Mouse (Mus musculus): ENCODE data around the gene Gdpd4. TPM values are rescaled to one million over a fixed set of nuclear protein-coding genes. Genes with fewer than 3 reads are reported as not detected.
A peak's percentile ranks its signal among the peaks of the same experiment; 100 is the strongest.

The Gdpd4 gene
- not detected for polyA plus RNA-seq (2012; fragmentation: generic; extraction: Trizol)

- Histone ChIP-seq H3ac (ENCODE audit: control insufficient read depth, insufficient read length) (no peak within 1 kb of the TSS), H3K4me3 (no peak within 1 kb of the TSS), H3K36me3 (ENCODE audit: control insufficient read depth, insufficient read depth) (no peaks in the 10 kb centered on the region), H3K4me2 (ENCODE audit: low read depth) (no peak within 1 kb of the TSS), H3K79me2 (ENCODE audit: control insufficient read depth, insufficient read depth) (no peaks in the 10 kb centered on the region), H3K27me3 (ENCODE audit: control insufficient read depth, insufficient read depth, insufficient read length) (no peaks in the 10 kb centered on the region)
- no peak for TF ChIP-seq MYOD1 (IDR thresholded peaks at IDR 0.05; ENCODE audit: control insufficient read depth in 1 of 3, insufficient read length in 2 of 3, low read depth in 2 of 3)
- no peak for TF ChIP-seq CEBPB (IDR thresholded peaks at IDR 0.05; ENCODE audit: insufficient read depth, poor library complexity, severe bottlenecking)
- TF ChIP-seq POLR2A (IDR thresholded peaks at IDR 0.05; ENCODE audit: insufficient read length, low read depth), result no peak
- TF ChIP-seq SRF (IDR thresholded peaks at IDR 0.05; ENCODE audit: control insufficient read depth, insufficient read length, low read depth), result no peak
- TF ChIP-seq E2F4 (IDR thresholded peaks at IDR 0.05; ENCODE audit: insufficient read depth), result no peak
- no peak for TF ChIP-seq MAX (IDR thresholded peaks at IDR 0.05; ENCODE audit: low read depth)
Measured at GRCm38 (mm10) chr7:97919742-97920141, at the start of gene Gdpd4. Gdpd4 (plus strand) TSS chr7:97919955.

- Histone ChIP-seq H3K4me2 (ENCODE audit: low read depth) (no peak overlapping the region), H3ac (ENCODE audit: control insufficient read depth, insufficient read length) (no peak overlapping the region), H3K27me3 (ENCODE audit: control insufficient read depth, insufficient read depth, insufficient read length) (no peaks in the 10 kb centered on the region), H3K79me2 (ENCODE audit: control insufficient read depth, insufficient read depth) (no peaks in the 10 kb centered on the region), H3K36me3 (ENCODE audit: control insufficient read depth, insufficient read depth) (peaks cover 12% of the 10 kb centered on the region), H3K4me3 (no peak overlapping the region)
- TF ChIP-seq TCF3 (IDR thresholded peaks at IDR 0.05; ENCODE audit: insufficient read length, low read depth) (no peak), POLR2AphosphoS2 (IDR thresholded peaks at IDR 0.05; ENCODE audit: insufficient read length, low read depth) (no peak), POLR2A (IDR thresholded peaks at IDR 0.05; ENCODE audit: insufficient read length, low read depth) (no peak)
Measured at GRCm38 (mm10) chr7:97872396-97872795, 47.4 kb upstream of the Gdpd4 start.

- no peak for TF ChIP-seq MAX (IDR thresholded peaks at IDR 0.05; ENCODE audit: low read depth)
- no peak for TF ChIP-seq POLR2AphosphoS2 (IDR thresholded peaks at IDR 0.05; ENCODE audit: insufficient read length, low read depth)
- TF ChIP-seq MYOD1 (IDR thresholded peaks at IDR 0.05; ENCODE audit: control insufficient read depth in 1 of 3, insufficient read length in 2 of 3, low read depth in 2 of 3), result no peak
- TF ChIP-seq SRF (IDR thresholded peaks at IDR 0.05; ENCODE audit: control insufficient read depth, insufficient read length, low read depth), result no peak
- TF ChIP-seq REST (IDR thresholded peaks at IDR 0.05; ENCODE audit: insufficient read depth, insufficient read length), result no peak
- no peak for TF ChIP-seq TCF12 (IDR thresholded peaks at IDR 0.05; ENCODE audit: insufficient read depth, poor library complexity, severe bottlenecking)
- no peak for TF ChIP-seq MYOG (IDR thresholded peaks at IDR 0.05; ENCODE audit: control insufficient read depth in 1 of 3, insufficient read depth in 1 of 3, insufficient read length in 2 of 3, low read depth in 2 of 3)
- TF ChIP-seq POLR2A (IDR thresholded peaks at IDR 0.05; ENCODE audit: insufficient read length, low read depth), result no peak
- TF ChIP-seq E2F4 (IDR thresholded peaks at IDR 0.05; ENCODE audit: insufficient read depth), result no peak
- TF ChIP-seq CEBPB (IDR thresholded peaks at IDR 0.05; ENCODE audit: insufficient read depth, poor library complexity, severe bottlenecking), result no peak
- H3K79me2 ChIP-seq (ENCODE audit: control insufficient read depth, insufficient read depth), result no peaks in the 10 kb centered on the region
Measured at GRCm38 (mm10) chr7:97873317-97873716, 46.4 kb upstream of the Gdpd4 start.

GRCm38 (mm10) chr7:97877846-97878538 lies 41.8 kb upstream of the Gdpd4 start:
- TF ChIP-seq TCF12 (IDR thresholded peaks at IDR 0.05; ENCODE audit: insufficient read depth, poor library complexity, severe bottlenecking), result no peak
- TF ChIP-seq USF1 (IDR thresholded peaks at IDR 0.05; ENCODE audit: low read depth), result no peak
- no peak for TF ChIP-seq REST (IDR thresholded peaks at IDR 0.05; ENCODE audit: insufficient read depth, insufficient read length)
- TF ChIP-seq MYOD1 (IDR thresholded peaks at IDR 0.05; ENCODE audit: control insufficient read depth in 1 of 3, insufficient read length in 2 of 3, low read depth in 2 of 3), result no peak
- no peak for TF ChIP-seq POLR2AphosphoS2 (IDR thresholded peaks at IDR 0.05; ENCODE audit: insufficient read length, low read depth)
- no peak for TF ChIP-seq E2F4 (IDR thresholded peaks at IDR 0.05; ENCODE audit: insufficient read depth)
- no peak for TF ChIP-seq SRF (IDR thresholded peaks at IDR 0.05; ENCODE audit: control insufficient read depth, insufficient read length, low read depth)
- no peak for TF ChIP-seq POLR2A (IDR thresholded peaks at IDR 0.05; ENCODE audit: insufficient read length, low read depth)
- TF ChIP-seq MYOG (IDR thresholded peaks at IDR 0.05; ENCODE audit: control insufficient read depth in 1 of 3, insufficient read depth in 1 of 3, insufficient read length in 2 of 3, low read depth in 2 of 3), result no peak
- no peak for TF ChIP-seq TCF3 (IDR thresholded peaks at IDR 0.05; ENCODE audit: insufficient read length, low read depth)
- TF ChIP-seq CEBPB (IDR thresholded peaks at IDR 0.05; ENCODE audit: insufficient read depth, poor library complexity, severe bottlenecking), result no peak
- TF ChIP-seq MAX (IDR thresholded peaks at IDR 0.05; ENCODE audit: low read depth), result no peak
- Histone ChIP-seq H3K4me3 (no peak overlapping the region), H3K36me3 (ENCODE audit: control insufficient read depth, insufficient read depth) (no peaks in the 10 kb centered on the region), H3K27me3 (ENCODE audit: control insufficient read depth, insufficient read depth, insufficient read length) (no peaks in the 10 kb centered on the region), H3ac (ENCODE audit: control insufficient read depth, insufficient read length) (no peak overlapping the region), H3K4me2 (ENCODE audit: low read depth) (no peak overlapping the region), H3K79me2 (ENCODE audit: control insufficient read depth, insufficient read depth) (no peaks in the 10 kb centered on the region)

More at GRCm38 (mm10) chr7:97873317-97873716, 46.4 kb upstream of the Gdpd4 start:
- Histone ChIP-seq H3K4me2 (ENCODE audit: low read depth) (no peak overlapping the region), H3K36me3 (ENCODE audit: control insufficient read depth, insufficient read depth) (peaks cover 12% of the 10 kb centered on the region), H3K4me3 (no peak overlapping the region), H3K27me3 (ENCODE audit: control insufficient read depth, insufficient read depth, insufficient read length) (no peaks in the 10 kb centered on the region), H3ac (ENCODE audit: control insufficient read depth, insufficient read length) (no peak overlapping the region)

- Histone ChIP-seq H3K79me2 (ENCODE audit: control insufficient read depth, insufficient read depth) (no peaks in the 10 kb centered on the region), H3K4me2 (ENCODE audit: low read depth) (no peak overlapping the region), H3K36me3 (ENCODE audit: control insufficient read depth, insufficient read depth) (peaks cover 12% of the 10 kb centered on the region), H3K27me3 (ENCODE audit: control insufficient read depth, insufficient read depth, insufficient read length) (no peaks in the 10 kb centered on the region), H3K4me3 (no peak overlapping the region), H3ac (ENCODE audit: control insufficient read depth, insufficient read length) (no peak overlapping the region)
- TF ChIP-seq MAX (IDR thresholded peaks at IDR 0.05; ENCODE audit: low read depth) (no peak), MYOG (IDR thresholded peaks at IDR 0.05; ENCODE audit: control insufficient read depth in 1 of 3, insufficient read depth in 1 of 3, insufficient read length in 2 of 3, low read depth in 2 of 3) (peak in 1 of 3 experiments; percentile 43), POLR2A (IDR thresholded peaks at IDR 0.05; ENCODE audit: insufficient read length, low read depth) (no peak), MYOD1 (IDR thresholded peaks at IDR 0.05; ENCODE audit: control insufficient read depth in 1 of 3, insufficient read length in 2 of 3, low read depth in 2 of 3) (peak in 1 of 3 experiments; percentile 21)
Measured at GRCm38 (mm10) chr7:97911646-97912045, 8.1 kb upstream of the Gdpd4 start.
